Mouse (Mus musculus): ENCODE results near the gene Wfdc15b. TPM values are rescaled to one million over a fixed set of nuclear protein-coding genes. Genes with fewer than 3 reads are reported as not detected.

Wfdc15b gene
- polyA plus RNA-seq, 1 experiment from 2014 or later: 100 TPM

- WGBS: 68% methylated on average over 20 of the region's 20 CpGs
Observed at GRCm38 (mm10) chr2:164199626-164200327, 21.7 kb downstream of the Wfdc15b start, which contains the start of gene Wfdc15a. Gene Wfdc15a, minus strand, starts transcription at chr2:164200130.

GRCm38 (mm10) chr2:164196700-164196990 is 24.8 kb downstream of the Wfdc15b start:
- Histone ChIP-seq H3K36me3 (ENCODE audit: insufficient read depth, low read length) (no peaks in the 10 kb centered on the region), H3K4me1 (ENCODE audit: insufficient read depth, low read length) (no peaks in the 10 kb centered on the region), H3K27me3 (ENCODE audit: insufficient read depth, low read length) (no peaks in the 10 kb centered on the region), H3K9ac (replicated peaks; ENCODE audit: low read length) (no peak overlapping the region), H3K4me3 (ENCODE audit: low read length) (no peak overlapping the region), H3K27ac (ENCODE audit: low read length) (no peak overlapping the region), H3K9me3 (ENCODE audit: low read length) (no peaks in the 10 kb centered on the region), H3K4me2 (replicated peaks; ENCODE audit: low read depth, low read length) (no peak overlapping the region)
- no peak for ATAC-seq (ENCODE audit: low FRiP score, low TSS enrichment)
- WGBS: 73% methylated on average over 5 of the region's 5 CpGs

More at GRCm38 (mm10) chr2:164199626-164200327, 21.7 kb downstream of the Wfdc15b start, which contains the start of gene Wfdc15a:
- Histone ChIP-seq H3K9me3 (ENCODE audit: low read length) (no peaks in the 10 kb centered on the region), H3K36me3 (ENCODE audit: insufficient read depth, low read length) (no peaks in the 10 kb centered on the region), H3K27me3 (ENCODE audit: insufficient read depth, low read length) (no peaks in the 10 kb centered on the region), H3K9ac (replicated peaks; ENCODE audit: low read length) (no peak within 1 kb of the TSS), H3K4me1 (ENCODE audit: insufficient read depth, low read length) (no peaks in the 10 kb centered on the region), H3K4me3 (ENCODE audit: low read length) (no peak within 1 kb of the TSS), H3K27ac (ENCODE audit: low read length) (no peak within 1 kb of the TSS), H3K4me2 (replicated peaks; ENCODE audit: low read depth, low read length) (no peak within 1 kb of the TSS)
- ATAC-seq (ENCODE audit: low FRiP score, low TSS enrichment): no peak

GRCm38 (mm10) chr2:164195971-164196699 is 25.3 kb downstream of the Wfdc15b start:
- 87% methylated on average over 5 of the region's 5 CpGs for WGBS
- Histone ChIP-seq H3K27me3 (ENCODE audit: insufficient read depth, low read length) (no peaks in the 10 kb centered on the region), H3K9me3 (ENCODE audit: low read length) (no peaks in the 10 kb centered on the region), H3K36me3 (ENCODE audit: insufficient read depth, low read length) (no peaks in the 10 kb centered on the region), H3K27ac (ENCODE audit: low read length) (no peak overlapping the region), H3K4me3 (ENCODE audit: low read length) (no peak overlapping the region), H3K9ac (replicated peaks; ENCODE audit: low read length) (no peak overlapping the region), H3K4me2 (replicated peaks; ENCODE audit: low read depth, low read length) (no peak overlapping the region), H3K4me1 (ENCODE audit: insufficient read depth, low read length) (no peaks in the 10 kb centered on the region)
- no peak for ATAC-seq (ENCODE audit: low FRiP score, low TSS enrichment)

- ATAC-seq (ENCODE audit: low FRiP score, low TSS enrichment): no peak
- 70% methylated on average over 5 of the region's 5 CpGs for WGBS
- Histone ChIP-seq H3K4me1 (ENCODE audit: insufficient read depth, low read length) (no peaks in the 10 kb centered on the region), H3K9me3 (ENCODE audit: low read length) (no peaks in the 10 kb centered on the region), H3K9ac (replicated peaks; ENCODE audit: low read length) (no peak overlapping the region), H3K36me3 (ENCODE audit: insufficient read depth, low read length) (no peaks in the 10 kb centered on the region), H3K4me3 (ENCODE audit: low read length) (no peak overlapping the region), H3K27me3 (ENCODE audit: insufficient read depth, low read length) (no peaks in the 10 kb centered on the region), H3K4me2 (replicated peaks; ENCODE audit: low read depth, low read length) (no peak overlapping the region), H3K27ac (ENCODE audit: low read length) (no peak overlapping the region)
Observed at GRCm38 (mm10) chr2:164194959-164195630, 26.4 kb downstream of the Wfdc15b start.

GRCm38 (mm10) chr2:164192279-164192678 is 29.2 kb downstream of the Wfdc15b start:
- Histone ChIP-seq H3K4me3 (ENCODE audit: low read length) (no peak overlapping the region), H3K4me2 (replicated peaks; ENCODE audit: low read depth, low read length) (no peak overlapping the region), H3K4me1 (ENCODE audit: insufficient read depth, low read length) (no peaks in the 10 kb centered on the region), H3K9ac (replicated peaks; ENCODE audit: low read length) (no peak overlapping the region), H3K36me3 (ENCODE audit: insufficient read depth, low read length) (no peaks in the 10 kb centered on the region), H3K9me3 (ENCODE audit: low read length) (no peaks in the 10 kb centered on the region), H3K27ac (ENCODE audit: low read length) (no peak overlapping the region), H3K27me3 (ENCODE audit: insufficient read depth, low read length) (no peaks in the 10 kb centered on the region)
- ATAC-seq (ENCODE audit: low FRiP score, low TSS enrichment): no peak

GRCm38 (mm10) chr2:164190576-164190975 is 30.9 kb downstream of the Wfdc15b start, which contains the start of gene Wfdc12:
Gene Wfdc12, minus strand, starts transcription at chr2:164190608.
- no peaks in the 10 kb centered on the region for H3K27me3 ChIP-seq (ENCODE audit: insufficient read depth, low read length)
- 90% methylated on average over 6 of the region's 6 CpGs for WGBS
- no peak within 1 kb of the TSS for H3K27ac ChIP-seq (ENCODE audit: low read length)
- no peak within 1 kb of the TSS for H3K9ac ChIP-seq (replicated peaks; ENCODE audit: low read length)
- no peak within 1 kb of the TSS for H3K4me2 ChIP-seq (replicated peaks; ENCODE audit: low read depth, low read length)
- H3K9me3 ChIP-seq (ENCODE audit: low read length): no peaks in the 10 kb centered on the region
- H3K4me3 ChIP-seq (ENCODE audit: low read length): no peak within 1 kb of the TSS
- no peak for ATAC-seq (ENCODE audit: low FRiP score, low TSS enrichment)
- no peaks in the 10 kb centered on the region for H3K36me3 ChIP-seq (ENCODE audit: insufficient read depth, low read length)
- no peaks in the 10 kb centered on the region for H3K4me1 ChIP-seq (ENCODE audit: insufficient read depth, low read length)

GRCm38 (mm10) chr2:164188722-164189121 is 32.7 kb downstream of the Wfdc15b start:
- WGBS: 39% methylated on average over 5 of the region's 5 CpGs

GRCm38 (mm10) chr2:164184145-164184719 is 37.2 kb downstream of the Wfdc15b start:
- H3K4me1 ChIP-seq (ENCODE audit: insufficient read depth, low read length): no peaks in the 10 kb centered on the region
- H3K27me3 ChIP-seq (ENCODE audit: insufficient read depth, low read length): no peaks in the 10 kb centered on the region; the same call in 1 of the 2 replicates
- ATAC-seq (ENCODE audit: low FRiP score, low TSS enrichment): no peak
- WGBS: 46% methylated on average over 9 of the region's 9 CpGs
- H3K36me3 ChIP-seq (ENCODE audit: insufficient read depth, low read length): no peaks in the 10 kb centered on the region
- H3K27ac ChIP-seq (ENCODE audit: low read length): no peak overlapping the region
- no peak overlapping the region for H3K4me2 ChIP-seq (replicated peaks; ENCODE audit: low read depth, low read length)
- no peak overlapping the region for H3K4me3 ChIP-seq (ENCODE audit: low read length)
- no peak overlapping the region for H3K9ac ChIP-seq (replicated peaks; ENCODE audit: low read length)
- H3K9me3 ChIP-seq (ENCODE audit: low read length): no peaks in the 10 kb centered on the region

More at GRCm38 (mm10) chr2:164188722-164189121, 32.7 kb downstream of the Wfdc15b start:
- no peak overlapping the region for H3K9ac ChIP-seq (replicated peaks; ENCODE audit: low read length)
- H3K4me2 ChIP-seq (replicated peaks; ENCODE audit: low read depth, low read length): no peak overlapping the region
- H3K9me3 ChIP-seq (ENCODE audit: low read length): no peaks in the 10 kb centered on the region
- no peak for ATAC-seq (ENCODE audit: low FRiP score, low TSS enrichment)
- no peak overlapping the region for H3K27ac ChIP-seq (ENCODE audit: low read length)
- H3K4me3 ChIP-seq (ENCODE audit: low read length): no peak overlapping the region
- no peaks in the 10 kb centered on the region for H3K36me3 ChIP-seq (ENCODE audit: insufficient read depth, low read length)
- no peaks in the 10 kb centered on the region for H3K4me1 ChIP-seq (ENCODE audit: insufficient read depth, low read length)
- H3K27me3 ChIP-seq (ENCODE audit: insufficient read depth, low read length): no peaks in the 10 kb centered on the region

- Histone ChIP-seq H3K4me2 (replicated peaks; ENCODE audit: low read depth, low read length) (no peak overlapping the region), H3K9ac (replicated peaks; ENCODE audit: low read length) (no peak overlapping the region), H3K27ac (ENCODE audit: low read length) (no peak overlapping the region), H3K27me3 (ENCODE audit: insufficient read depth, low read length) (no peaks in the 10 kb centered on the region; the same call in 1 of the 2 replicates), H3K9me3 (ENCODE audit: low read length) (no peaks in the 10 kb centered on the region), H3K4me3 (ENCODE audit: low read length) (no peak overlapping the region), H3K36me3 (ENCODE audit: insufficient read depth, low read length) (no peaks in the 10 kb centered on the region), H3K4me1 (ENCODE audit: insufficient read depth, low read length) (no peaks in the 10 kb centered on the region)
- 36% methylated on average over 9 of the region's 9 CpGs for WGBS
- ATAC-seq (ENCODE audit: low FRiP score, low TSS enrichment): no peak
Observed at GRCm38 (mm10) chr2:164183340-164183739, 38.1 kb downstream of the Wfdc15b start.

All from kidney, embryonic 16.5 days (tissue).